Mouse (Mus musculus) thymus, postnatal 0 days (tissue): ENCODE data around the gene Lef1. TPM values are rescaled to one million over a fixed set of nuclear protein-coding genes. Genes with fewer than 3 reads are reported as not detected.

Experiments
- DNase-seq: peaks from one replicate; pipeline ENCODE4 v3.0.0-alpha.2; 2015; ENCODE audit warnings: low spot score
- polyA plus RNA-seq: library from polyadenylated mRNA; unstranded; fragments of >200 nt; fragmentation: Nextera tagmentation; extraction: Ambion mirVana; gene quantifications from 2 replicates; pipeline ENCODE4 v1.2.1, GENCODE M21; 2015

The Lef1 gene
- polyA plus RNA-seq, 1 experiment from 2014 or later: 284 TPM

DNA sequence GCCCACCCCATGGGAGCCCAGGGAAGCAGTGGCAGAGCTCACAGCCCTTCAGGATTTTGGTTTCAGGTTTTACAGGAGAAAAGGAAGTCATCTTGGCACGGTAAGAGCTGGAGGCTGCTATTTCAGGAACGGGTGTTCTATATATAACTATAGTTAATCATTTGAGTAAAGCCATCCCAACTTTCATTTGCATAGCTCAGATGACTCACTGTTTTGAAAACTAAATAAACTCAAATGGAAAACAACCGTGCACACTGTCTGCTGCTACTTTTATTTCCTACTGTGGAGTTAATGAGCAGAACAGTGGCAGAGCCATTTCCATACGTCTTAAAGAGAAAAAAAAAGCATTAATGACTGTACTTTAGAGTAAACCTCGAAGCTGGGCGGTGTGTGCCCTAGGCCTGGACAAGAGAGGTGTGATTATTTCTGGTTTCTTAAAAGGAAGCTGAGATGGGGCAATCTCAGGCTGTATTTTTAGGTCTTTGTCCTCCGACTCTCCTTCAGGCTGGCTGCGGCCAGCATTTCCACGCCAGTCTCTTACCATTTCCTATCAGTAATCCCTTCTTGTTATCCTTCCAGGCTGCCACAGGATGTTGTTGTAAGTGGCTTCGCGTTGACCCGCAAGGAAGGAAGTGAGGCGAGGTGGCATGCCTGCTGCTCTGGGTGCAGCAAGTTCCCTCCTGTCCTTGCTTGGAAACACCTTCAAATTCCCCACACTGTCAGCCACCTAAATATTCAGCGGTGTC, 29.2 kb downstream of the Lef1 start:
- no peak for DNase-seq

DNA sequence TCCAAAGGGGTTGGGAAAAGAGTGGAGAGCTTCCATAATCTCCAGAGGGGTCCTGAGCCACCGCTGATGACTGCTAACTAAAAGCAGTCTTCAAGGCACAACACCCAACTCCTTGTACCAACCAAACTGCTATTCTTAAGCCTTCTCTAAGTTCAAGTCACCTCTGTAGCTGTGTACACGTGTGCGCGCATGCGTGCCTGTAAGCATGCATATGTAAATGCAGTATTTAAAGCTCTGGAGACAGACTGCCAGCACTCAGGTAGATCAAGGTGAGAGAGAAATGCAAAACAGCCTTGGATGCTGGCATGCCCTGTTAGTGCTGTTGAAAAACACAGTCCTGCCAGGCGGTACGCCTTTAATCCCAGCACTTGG, 29.8 kb downstream of the Lef1 start:
- DNase-seq: no peak

DNA sequence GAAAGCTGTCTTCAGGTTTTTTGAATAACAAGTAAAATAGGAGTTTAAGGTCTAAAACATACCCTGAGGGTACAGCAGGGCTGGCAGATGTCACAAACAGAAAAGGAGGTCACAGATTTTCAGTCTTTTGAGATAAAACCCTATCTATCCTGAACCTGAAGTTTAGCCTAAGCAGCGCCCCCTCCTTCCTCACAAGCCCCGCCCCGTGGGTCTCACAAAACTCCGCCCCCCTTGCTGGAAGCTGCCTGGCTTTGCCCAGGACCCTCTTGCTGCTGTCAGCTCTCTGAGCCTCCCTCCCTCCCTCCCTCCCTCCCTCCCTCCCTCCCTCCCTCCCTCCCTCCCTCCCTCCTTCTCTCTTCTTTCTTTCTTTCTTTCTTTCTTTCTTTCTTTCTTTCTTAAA, 31.3 kb downstream of the Lef1 start:
- DNase-seq: peak; percentile 72

DNA sequence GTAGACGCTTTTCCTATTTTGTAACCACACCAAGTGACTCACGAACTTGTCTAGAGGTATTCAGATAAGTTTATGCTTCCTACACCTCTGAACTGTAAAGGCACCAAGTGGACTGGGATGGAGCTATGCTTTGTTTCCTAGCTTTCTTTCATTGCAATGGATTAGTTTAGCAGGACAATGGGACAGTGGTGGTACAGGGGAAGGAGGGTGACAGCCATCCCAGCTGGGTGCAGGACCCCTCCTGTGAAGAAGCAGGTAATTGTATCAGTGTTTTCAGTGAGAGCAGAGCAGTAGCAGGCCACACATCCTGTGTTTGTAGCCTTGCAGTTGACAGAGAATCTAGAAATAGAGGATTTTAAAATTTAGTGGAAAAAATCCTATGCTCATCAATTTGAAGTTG, 34.0 kb downstream of the Lef1 start:
- no peak for DNase-seq

DNA sequence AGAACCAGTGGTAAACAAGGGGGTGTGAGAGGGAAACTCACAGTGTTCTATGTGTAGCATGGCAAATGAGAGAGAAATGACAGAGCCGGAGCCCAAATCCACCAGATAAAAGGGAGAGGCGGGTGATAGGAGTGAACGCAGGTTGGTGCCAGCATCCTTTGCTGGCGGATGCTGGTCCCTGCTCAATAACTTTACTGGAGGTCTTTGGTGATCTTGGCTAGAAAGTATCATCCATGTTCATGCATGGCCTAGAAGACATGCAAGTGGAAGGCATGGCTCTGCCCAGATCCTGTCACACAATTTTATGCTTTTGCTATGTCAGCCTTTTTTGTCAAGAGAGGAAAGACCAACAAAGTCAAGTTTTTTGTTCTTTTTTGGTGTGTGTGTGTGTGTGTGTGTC, 42.6 kb downstream of the Lef1 start:
- DNase-seq: no peak

DNA sequence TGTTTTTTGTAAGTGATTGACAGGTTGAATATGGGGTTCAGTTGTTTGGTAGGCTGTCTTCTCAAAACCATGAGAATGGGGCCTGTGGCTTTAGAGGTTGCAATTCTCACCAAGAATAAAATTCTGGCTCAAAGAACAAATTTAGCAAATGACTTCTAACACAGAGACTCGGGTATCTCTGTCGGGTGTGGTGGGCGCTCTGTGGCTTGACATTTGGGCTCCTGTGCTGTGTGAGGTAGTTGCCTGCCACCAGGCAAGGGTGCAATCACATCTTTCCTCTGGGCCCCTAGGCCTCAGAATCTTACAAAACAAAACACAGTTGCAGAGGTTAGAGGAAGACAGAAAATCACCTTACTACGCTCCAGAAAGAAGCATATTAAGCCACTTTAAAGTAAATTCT, 43.6 kb downstream of the Lef1 start:
- DNase-seq: no peak

DNA sequence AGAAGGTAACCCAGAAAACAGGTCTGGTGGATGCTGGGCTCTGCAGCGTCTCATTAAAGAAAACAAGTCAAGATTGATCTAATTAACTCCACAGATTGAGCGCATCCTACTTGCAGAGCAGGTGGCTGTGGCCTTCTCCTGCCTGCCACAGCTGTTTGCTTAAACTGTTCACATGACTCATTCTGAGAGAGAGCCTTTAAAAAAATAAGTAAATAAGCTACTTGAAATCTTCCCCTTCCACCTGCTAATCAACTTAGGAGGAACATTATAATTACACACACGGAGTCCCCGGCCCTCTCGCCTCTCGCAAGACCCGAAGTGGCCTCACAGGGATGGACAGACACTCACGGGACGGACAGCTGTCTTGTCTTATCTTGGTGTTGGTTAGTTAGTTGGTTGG, 44.3 kb downstream of the Lef1 start:
- peak; percentile 45 for DNase-seq

DNA sequence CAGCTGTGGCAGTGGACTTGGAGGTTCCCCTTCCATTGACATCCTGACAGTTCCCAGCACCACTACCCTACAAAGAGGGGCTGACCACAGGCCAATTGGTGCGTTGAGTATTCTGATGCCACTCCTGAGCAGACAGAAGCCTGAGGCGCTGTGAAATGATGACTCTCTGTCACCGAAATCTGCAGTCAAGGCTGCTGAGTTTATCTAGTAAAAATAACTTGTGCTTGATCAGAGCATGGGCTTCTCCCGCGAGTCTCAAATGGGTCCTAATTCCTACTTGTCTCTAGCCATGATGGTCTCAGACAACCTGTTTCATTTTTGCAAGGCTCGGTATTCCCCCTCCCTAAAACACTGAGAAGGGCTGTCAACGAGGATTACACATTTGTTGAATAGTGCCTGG, 44.8 kb downstream of the Lef1 start:
- no peak for DNase-seq

DNA sequence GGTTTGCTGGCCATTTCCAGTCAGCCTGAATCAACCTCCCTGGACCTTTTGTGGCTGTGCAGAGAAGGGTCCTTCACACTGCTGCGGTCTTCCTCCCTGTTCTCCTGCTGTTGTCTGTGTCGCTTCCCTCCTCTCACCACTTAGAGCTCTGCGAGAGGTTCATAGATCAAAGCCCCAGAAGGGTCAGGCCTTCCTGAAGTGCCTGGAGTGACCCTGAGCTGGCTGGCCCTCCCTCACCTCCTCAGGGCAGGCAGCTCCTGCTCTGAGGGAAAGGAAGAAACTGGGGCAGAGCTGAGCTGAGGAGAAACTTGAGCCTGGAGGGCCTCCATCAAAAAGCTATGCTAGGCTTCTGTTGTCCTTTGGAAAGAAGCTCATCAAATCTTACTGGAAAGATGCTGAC, 45.4 kb downstream of the Lef1 start:
- DNase-seq: no peak

DNA sequence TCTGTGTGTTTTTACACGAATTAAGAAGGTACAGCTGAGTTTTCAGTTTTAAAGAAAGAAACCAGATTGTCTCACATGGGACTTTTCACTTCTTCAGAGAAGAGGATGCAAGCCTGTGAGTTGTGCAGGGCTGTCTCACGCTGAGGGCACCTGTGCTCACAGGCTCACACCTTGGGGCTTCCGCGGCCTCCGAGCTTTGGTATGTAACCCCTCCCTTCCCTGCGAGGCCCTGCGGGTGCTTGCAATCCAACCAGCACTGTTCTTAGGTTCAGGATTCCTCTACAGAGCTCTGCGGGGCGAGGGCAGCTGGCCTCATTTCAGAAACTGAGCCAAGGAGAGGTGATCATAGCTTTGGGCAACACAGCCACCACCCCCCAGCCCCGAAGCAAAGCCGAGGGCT, 46.1 kb downstream of the Lef1 start:
- peak; percentile 68 for DNase-seq

DNA sequence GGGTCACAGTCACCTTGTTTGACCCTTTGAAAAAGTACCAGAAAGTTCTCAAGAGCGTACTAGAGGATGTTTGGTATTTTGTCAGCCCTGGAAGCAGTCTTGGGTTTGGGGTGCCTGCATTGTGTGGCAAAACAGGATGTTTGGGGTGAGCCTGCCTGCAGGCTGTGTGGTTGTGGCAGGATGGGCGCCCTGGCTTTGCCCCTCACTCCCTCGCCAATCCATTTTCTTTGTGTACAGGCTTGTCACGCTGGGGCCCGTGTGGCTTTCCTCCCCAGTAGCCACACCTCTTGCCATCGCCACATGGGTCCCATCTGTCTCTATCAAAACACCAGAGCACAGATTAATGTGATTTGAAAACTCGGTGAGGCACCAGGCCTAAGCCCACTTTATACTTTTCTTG, 47.2 kb downstream of the Lef1 start:
- DNase-seq: peak; percentile 85

DNA sequence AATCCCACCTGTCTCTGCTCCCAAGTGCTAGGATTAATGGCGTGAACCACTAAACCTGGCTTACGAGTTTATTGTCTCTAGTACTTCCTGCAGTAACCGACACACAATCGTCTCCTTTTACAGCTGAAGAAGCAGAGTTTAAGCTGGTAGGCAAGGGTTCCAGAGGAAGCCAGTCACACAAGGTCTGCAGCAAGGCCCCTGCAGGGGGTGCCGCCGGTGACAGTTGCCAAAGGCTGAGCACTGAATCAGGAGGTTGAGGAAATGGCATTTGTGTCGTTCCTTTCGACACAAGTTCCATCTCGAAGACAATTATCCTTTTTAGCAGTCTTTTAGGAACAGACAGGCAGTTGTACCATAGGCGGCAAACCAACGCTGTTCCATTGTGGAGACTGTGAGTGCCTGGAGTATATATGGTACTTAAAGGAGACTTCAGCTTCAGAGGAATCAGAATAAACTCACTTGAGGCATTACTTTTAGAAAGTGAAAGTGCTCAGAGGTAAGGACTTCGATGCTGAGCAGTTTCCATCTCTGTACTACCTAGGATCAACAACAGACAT, 49.0 kb downstream of the Lef1 start:
- peak; percentile 73 for DNase-seq

DNA sequence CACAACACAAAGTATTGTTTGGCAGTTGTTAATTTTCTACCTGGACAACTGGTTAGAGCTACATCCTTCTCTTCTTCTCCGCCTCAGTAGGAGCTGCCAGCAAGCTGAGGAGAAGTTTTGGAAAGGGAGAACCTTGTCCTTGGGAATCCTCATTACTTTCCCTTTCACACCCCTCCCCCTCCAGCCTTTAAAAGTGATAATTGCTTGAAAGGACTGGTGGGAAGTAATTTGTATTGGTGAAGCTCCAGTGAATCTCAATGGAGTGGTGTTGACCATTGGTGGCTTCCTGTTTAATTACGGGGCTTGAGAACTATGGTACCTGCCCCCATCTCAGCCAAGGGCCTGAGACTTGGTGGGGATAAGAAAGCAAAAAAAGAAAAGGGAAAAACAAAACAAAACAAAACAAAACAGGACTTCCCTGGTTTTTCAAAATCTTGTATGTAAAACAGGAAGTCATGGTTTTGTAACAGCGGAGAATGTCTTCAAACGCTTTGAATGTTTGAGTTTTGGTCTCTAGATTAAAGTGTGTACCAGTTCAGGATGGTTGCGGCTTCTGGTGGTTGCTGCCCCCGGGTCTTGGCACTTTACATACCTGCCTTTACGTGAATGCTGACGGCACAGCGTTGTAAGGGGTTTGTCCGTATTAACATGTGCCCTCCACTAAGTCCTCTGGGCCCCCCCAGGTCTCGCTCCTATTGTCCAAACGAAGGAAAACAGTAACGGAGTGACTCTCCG, 49.8 kb downstream of the Lef1 start:
- DNase-seq: peak; percentile 56

DNA sequence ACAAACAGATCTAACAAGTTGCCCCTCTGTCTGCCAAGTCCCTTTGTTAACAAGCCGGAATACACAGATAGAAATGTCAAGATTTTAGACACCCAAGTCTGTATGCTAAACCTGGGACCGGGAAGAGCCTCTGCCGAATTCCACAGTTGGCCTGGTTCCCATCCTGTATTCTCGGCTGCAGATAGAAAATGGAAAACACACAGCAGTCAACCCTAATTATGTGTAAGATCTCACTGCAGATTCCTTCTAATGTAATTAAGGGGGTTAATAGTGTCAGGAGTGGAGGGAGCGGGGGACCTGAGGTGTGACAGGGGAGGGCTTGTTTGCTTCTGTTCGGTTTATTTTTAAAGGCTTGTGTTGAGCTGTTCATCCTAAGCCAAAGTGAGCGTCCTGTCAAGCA, 50.6 kb downstream of the Lef1 start:
- DNase-seq: no peak

DNA sequence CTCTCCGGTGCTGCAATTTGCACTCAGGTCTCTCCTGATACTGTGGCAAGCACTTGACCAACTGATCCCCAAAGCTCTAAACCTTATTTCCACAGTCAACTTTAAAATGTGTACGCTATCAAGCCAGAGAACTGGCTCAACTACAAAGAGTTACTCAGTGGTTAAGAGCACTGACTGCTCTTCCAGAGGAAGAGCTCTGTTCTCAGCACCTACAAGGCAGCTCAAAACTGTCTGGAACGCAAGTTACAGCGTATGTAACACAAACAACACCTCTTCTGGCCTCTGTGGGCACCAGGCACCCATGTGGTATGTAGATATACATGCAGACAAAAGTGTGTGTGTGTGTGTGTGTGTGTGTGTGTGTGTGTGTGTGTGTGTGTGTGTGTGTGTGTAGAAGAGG, 57.5 kb downstream of the Lef1 start:
- DNase-seq: no peak

DNA sequence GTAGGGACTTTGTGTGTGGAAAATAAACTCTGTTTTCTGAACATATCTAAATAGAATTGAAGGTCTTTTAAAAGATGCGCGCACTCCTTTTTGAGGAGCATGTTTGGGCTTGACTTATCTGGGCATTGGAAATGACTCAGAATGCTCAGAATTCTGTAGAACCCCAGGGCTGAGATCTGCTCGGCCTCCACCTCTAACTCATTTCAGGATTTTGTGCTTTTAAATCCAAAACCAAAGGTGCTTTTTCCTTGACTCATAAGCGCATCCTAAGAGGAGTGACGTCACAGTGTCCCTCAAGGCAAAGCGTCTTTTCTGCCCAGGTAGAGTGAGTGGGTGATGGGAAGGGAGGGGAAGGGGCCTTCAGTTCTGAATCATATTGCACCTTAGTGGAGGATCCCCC, 58.9 kb downstream of the Lef1 start:
- DNase-seq: no peak

DNA sequence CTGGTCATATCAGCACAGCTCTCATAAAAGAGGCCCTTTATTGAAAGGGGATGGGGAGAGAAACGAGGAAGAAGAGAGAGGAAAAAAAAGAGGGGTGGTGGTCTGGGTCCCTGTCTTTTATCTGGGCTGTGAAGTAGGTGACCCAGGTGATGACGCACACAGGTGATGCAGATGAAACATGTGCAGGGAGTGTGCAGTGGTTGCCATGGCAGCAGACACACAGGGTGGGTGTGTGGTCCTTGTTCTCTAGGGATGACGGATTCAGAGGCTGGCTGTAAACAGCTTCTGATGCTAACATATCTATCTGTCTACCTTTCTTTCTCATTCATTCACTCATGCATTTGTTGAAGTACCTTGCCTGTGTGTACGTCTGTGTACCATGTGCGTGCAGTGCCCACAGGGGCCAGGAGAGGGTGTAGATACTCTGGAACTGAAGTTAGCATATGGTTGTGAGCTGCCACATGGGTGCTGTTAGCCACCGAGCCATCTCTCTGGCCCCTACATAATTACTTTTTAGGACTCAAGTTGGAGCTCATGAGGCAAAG, 59.9 kb downstream of the Lef1 start:
- DNase-seq: no peak

DNA sequence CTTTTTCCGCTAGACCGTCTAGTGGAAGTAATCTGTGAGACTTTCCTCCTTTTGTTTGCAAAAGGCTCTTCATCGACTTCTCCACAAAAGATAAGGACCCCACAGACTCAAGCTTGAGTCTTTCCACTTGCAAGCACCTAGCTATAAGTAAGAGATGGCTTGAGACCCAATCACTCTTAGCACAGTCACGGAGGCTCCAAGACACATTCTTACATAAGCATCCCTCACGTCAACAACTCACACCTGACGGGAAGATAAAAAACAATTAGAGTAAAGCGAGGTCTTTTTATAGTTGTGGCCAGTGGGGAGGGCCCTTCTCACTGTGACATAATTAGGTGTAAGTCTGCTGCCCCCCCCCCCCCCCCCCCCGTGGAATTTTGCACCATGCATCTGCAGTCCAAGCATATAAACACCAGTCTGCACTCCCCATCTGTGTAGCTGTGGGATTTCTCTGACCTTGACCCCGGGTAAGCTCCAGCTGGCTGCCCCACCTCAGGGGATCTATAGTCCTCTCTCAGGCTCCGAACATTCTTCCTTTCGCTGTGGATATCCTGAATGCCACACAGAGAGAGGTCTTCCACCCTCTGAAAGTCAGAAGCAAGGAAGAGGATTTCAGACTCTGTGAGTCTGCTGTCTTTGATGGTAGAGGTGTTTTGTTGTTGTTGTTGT, 61.2 kb downstream of the Lef1 start:
- no peak for DNase-seq

DNA sequence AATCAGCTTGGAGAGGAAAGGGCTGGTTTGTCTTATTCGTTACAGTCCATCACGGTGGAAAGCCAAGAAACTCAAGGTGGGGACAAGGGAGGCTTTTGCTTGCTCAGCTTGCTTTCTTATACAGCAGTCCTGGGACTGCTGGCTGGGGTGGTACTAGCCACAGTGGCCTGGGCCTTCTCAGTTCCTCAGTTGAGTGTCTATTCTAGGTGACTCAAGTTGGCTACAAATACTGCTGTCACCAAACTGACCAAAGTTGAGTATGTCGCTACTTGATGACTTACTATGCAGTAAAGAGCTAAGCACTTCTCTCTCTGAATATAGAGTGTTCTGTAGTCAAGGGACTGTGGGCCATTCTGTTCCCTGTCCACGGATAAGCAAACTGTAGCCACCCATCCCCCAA, 62.0 kb downstream of the Lef1 start:
- no peak for DNase-seq

DNA sequence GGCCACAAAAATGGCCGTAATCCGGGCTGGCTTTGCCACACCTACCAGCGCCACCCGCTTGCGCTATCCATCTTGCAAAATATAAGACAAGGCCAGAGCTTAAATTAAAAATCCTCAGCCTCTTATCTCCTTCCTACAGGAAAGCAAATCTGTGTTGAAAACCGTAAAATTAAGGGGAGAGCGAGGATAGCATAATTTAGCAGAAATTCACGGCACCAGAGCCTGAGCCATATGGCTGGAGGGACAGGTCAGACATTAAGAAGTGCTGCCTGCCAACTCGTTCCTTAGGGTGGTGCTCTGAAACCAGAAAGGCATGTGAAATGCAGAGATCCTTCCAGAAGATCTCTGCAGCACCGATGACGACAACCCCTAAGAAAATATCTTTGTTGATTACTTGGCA, 70.7 kb downstream of the Lef1 start:
- DNase-seq: no peak

DNA sequence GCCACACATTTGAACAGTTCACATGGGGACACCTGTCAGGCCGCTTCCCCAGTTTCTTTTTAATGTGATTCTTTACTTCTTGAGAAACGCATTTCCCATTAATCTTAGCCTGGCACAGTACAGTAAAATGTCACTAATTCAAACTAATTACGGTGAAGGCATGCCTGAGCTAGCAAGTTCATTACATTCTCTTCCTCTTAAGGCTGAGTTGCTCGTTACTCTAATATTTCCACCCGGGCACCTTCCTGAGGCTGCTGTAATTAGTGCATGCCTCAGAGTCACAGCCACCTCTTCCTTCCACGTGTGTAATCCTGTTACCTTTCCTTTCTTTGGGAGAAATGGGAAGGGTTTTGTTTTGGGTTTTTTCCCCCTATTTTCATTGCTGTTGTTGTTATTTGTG, 71.9 kb downstream of the Lef1 start:
- no peak for DNase-seq

DNA sequence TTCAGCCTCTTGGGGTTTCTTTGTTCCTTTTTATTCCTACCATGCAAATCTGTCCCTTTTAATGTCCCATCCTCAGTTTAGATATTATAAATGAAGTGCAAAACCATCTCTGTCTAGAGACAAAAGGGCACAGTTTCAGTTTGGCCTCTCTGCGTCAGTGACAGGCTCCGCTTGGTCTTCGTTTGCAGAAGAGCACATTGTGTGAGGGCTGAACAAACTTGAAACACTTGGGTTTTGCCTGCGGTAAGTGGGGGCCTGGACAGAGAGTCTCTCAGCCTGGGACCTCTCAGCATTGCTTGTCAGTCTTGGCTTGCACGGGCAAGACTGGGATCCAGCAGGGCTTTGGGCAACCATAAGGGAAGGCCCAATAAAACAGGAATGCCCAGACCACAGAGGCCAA, 75.9 kb downstream of the Lef1 start:
- DNase-seq: no peak
